Mouse (Mus musculus) cerebellum, adult 2 months (tissue): ENCODE measurements around the gene Hist1h3g. TPM values are rescaled to one million over a fixed set of nuclear protein-coding genes. Genes with fewer than 3 reads are reported as not detected.
A peak's percentile ranks its signal among the peaks of the same experiment; 100 is the strongest.
"Not testable (repeated sequence)": the region's sequence is repeated elsewhere in the genome, so short reads cannot be mapped to it uniquely, and the experiment has no call there.

Experiments
- DNase-seq, 2 experiments: peaks; one replicate each; pipeline ENCODE4 v3.0.0; 2021
- H3K27ac ChIP-seq: fragments of 200-500 bp; 2 replicates; pipeline ENCODE4 v1.5.1; 2012; ENCODE audit warnings: low read length, control low read depth, inconsistent platforms; ENCODE audit not compliant: insufficient read depth
- H3K27me3 ChIP-seq: fragments of 200-500 bp; 2 replicates; pipeline ENCODE4 v1.6.1; 2012; ENCODE audit warnings: inconsistent platforms, mild to moderate bottlenecking, low read length, moderate library complexity; ENCODE audit not compliant: control insufficient read depth, insufficient read depth
- H3K4me1 ChIP-seq: fragments of 200-500 bp; 2 replicates; pipeline ENCODE4 v1.6.1; 2011; ENCODE audit warnings: low read length; ENCODE audit not compliant: control insufficient read depth, insufficient read depth
- H3K4me3 ChIP-seq: fragments of 200-500 bp; replicated peaks from 2 replicates; pipeline ENCODE3; 2011; ENCODE audit warnings: mild to moderate bottlenecking, low read depth, low read length, control low read depth; ENCODE audit not compliant: insufficient read depth
- CTCF ChIP-seq: fragments of 200-500 bp; IDR thresholded peaks from 2 replicates; pipeline ENCODE4 v1.5.1; 2011; ENCODE audit warnings: low read depth, mild to moderate bottlenecking, control low read depth, low read length, moderate library complexity, borderline replicate concordance; ENCODE audit not compliant: insufficient read depth
- POLR2A ChIP-seq: fragments of 200-500 bp; IDR thresholded peaks from 2 replicates; pipeline ENCODE4 v1.6.1; 2011; ENCODE audit warnings: low read length, control low read depth, borderline replicate concordance; ENCODE audit not compliant: insufficient read depth
- WGBS: fragments of 180-500 bp; shearing (Covaris S2); methylation state at CpG from one replicate; pipeline ENCODE4 v1.1.7; 2018; 5-methylcytosine and 5-hydroxymethylcytosine counted together
- polyA plus RNA-seq: library from polyadenylated mRNA; depleted of rRNA; stranded (reverse); fragments of >200 nt; gene quantifications from 2 replicates; pipeline ENCODE4 v1.2.3, GENCODE M21; 2012

Gene Hist1h3g
- polyA plus RNA-seq, 1 experiment: not detected

DNA sequence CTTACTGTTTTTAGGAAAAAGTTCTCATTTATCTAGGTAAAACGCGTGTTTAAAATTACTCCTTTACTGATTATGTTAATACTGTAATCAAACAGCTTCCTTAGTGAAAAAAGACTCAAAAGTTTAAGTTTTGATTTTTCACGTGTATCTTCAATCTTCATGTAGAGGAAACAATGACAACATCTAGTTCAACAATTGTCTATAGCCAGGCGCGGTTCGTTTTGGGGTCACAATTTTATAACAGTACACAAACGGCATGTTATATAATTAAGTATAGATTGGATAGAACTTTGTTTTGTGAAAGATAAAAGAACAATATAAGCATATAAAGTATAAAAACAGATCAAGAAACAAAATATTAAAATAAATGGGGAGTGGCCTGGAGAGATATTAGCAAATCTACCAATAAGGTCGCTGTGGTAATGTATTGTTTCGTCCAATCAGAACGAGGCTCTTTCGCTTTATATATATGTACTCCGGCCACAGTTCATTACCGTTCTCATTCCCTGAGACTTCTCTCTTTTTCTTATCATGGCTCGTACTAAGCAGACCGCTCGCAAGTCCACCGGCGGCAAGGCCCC lies 40.1 kb downstream of the Hist1h3g start, which contains the start of gene Hist1h3d:
Hist1h3d (plus strand) TSS at position 493 of the 581 bp plus-strand sequence.
- H3K4me3 ChIP-seq: peak within 1 kb of the TSS; percentile 44
- H3K27me3 ChIP-seq: no peaks in the 10 kb centered on the region
- H3K27ac ChIP-seq: no peak within 1 kb of the TSS
- WGBS: 2% methylated on average over 18 of the region's 18 CpGs
- no peaks in the 10 kb centered on the region for H3K4me1 ChIP-seq
- TF ChIP-seq POLR2A: no peak
- no peak for TF ChIP-seq CTCF
- DNase-seq: peak; percentile 42 to 53

DNA sequence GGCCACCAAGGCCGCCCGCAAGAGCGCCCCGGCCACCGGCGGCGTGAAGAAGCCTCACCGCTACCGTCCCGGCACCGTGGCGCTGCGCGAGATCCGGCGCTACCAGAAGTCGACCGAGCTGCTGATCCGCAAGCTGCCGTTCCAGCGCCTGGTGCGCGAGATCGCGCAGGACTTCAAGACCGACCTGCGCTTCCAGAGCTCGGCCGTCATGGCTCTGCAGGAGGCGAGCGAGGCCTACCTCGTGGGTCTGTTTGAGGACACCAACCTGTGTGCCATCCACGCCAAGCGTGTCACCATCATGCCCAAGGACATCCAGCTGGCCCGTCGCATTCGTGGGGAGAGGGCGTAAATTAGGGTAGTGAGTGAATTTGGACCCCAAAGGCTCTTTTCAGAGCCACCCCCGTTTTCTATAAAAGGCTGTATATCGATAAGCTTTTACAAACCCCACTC lies 40.7 kb downstream of the Hist1h3g start:
- WGBS: 14% methylated on average over 13 of the region's 40 CpGs
- peak in 1 of 2 experiments; percentile 32 for DNase-seq
- not testable (repeated sequence) for H3K27me3 ChIP-seq, H3K4me1 ChIP-seq, H3K27ac ChIP-seq
- H3K4me3 ChIP-seq: peak overlapping the region; percentile 44

DNA sequence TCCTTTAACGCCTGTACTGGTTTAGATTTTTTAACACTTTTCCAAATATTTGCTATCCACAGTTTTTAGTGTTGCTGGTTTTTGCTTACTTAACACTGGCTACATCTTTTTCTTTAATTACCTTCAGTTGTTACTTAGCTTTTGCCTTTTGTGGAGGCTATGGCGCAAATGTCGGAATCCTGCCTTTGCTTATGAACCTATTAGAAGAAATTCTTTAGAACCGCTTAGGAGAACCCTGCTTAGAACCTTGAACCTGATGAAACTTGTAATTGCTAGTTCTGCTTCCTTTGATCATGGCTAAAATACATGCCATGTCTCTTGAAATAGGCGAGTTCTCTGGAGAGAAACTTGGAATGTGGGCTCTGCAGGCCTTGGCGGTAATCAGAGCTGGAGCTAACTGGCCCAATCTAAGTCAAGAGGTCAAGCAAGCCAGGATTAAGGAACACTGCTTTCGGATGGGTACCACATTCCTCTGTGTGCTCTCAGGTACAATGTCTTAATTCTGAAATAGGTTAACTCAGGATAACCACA lies 41.2 kb downstream of the Hist1h3g start:
- 77% methylated on average over 7 of the region's 7 CpGs for WGBS
- no peak for DNase-seq
- H3K4me1 ChIP-seq: no peaks in the 10 kb centered on the region
- H3K27ac ChIP-seq: no peak overlapping the region
- no peak overlapping the region for H3K4me3 ChIP-seq
- TF ChIP-seq CTCF: no peak
- no peak for TF ChIP-seq POLR2A
- no peaks in the 10 kb centered on the region for H3K27me3 ChIP-seq

DNA sequence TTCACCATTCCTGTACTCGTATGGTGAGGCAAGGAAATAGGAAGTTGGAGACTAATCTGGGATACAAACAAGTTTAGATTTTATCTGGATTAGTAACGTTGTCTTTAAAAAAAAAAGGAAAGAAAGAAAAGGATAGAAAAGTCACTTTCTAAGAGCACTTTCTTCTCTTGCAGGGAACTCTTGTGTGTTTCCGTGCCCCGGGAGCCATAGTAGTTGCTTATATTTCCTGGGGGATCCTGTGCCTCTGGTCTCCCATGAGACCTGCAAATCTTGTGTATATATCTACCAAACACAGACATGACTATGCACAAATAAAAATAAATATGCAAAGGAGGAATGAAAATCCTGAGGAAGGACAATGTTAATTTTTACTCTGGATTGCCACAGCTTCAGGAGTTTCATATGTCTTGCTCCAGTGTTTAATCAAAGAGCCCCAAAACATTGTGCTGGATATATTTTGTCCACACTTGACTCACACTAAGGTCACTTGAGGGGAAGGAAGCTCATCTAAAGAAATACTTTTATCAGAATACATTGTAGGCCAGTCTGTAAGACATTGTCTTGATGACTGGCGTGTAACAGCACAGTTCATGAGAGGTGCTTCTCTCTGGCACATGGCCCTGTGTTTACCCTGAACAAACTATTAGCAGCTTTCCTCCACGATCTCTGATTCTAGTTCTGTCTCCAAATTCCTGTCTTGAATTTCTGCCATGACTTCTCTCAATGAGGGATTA lies 41.9 kb downstream of the Hist1h3g start:
- Histone ChIP-seq H3K27me3 (no peaks in the 10 kb centered on the region), H3K4me3 (no peak overlapping the region), H3K27ac (no peak overlapping the region), H3K4me1 (no peaks in the 10 kb centered on the region)
- WGBS: 76% methylated on average over 6 of the region's 6 CpGs
- TF ChIP-seq CTCF (no peak), POLR2A (no peak)
- DNase-seq: no peak

DNA sequence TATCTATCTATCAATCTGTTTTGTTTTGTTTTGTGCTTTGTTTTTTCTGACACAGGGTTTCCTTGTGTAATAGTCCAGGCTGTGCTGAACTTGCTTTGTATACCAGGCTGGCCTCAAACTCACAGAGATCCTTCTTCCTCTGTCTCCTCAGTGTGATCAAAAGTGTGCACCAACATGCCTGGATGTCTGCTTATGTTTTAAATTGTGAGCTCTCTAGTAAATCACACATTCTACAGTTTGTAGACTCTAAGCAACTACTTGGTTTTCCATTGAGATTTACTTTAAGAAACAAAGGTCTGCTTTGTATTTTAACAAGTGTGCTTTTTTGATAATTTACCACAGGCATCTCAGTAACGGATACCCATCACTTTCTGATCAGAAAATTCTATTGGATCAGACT lies 42.6 kb downstream of the Hist1h3g start:
- Histone ChIP-seq H3K27ac (no peak overlapping the region), H3K4me3 (no peak overlapping the region), H3K4me1 (no peaks in the 10 kb centered on the region), H3K27me3 (no peaks in the 10 kb centered on the region)
- no peak for DNase-seq
- WGBS: 92% methylated on average over 1 of the region's 1 CpGs
- TF ChIP-seq CTCF: no peak
- TF ChIP-seq POLR2A: no peak

DNA sequence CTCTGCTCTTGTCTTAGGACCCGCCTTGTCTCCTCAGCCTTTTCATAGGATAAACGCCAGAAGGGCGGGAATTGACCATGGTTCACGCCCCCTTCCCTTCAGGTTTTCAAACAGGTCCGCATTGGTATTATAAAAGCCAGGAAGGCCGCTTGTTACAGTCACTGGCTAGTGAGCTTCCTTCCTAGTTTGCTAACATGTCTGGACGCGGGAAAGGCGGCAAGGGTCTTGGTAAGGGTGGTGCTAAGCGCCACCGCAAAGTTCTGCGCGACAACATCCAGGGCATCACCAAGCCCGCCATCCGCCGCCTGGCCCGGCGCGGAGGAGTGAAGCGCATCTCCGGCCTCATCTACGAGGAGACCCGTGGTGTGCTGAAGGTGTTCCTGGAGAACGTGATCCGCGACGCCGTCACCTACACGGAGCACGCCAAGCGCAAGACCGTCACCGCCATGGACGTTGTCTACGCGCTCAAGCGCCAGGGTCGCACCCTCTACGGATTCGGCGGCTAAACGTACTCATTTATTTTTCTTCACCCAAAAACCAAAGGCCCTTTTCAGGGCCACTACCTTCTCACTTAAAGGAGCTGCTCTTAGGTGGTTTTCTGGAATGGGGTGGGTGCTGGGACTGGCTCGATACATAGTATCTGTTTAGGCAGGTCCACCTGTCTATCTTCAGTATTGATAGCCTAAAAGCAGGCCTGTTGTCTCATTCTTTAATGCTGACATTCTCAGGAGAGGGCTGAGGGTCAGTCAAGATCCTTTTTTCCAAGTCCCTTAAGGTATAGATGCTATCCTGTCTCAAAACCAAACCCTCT lies 46.4 kb downstream of the Hist1h3g start, which contains the start of gene Hist1h4d:
Hist1h4d (plus strand) TSS at position 191 of the 811 bp plus-strand sequence.
- Histone ChIP-seq H3K27me3 (no peaks in the 10 kb centered on the region), H3K4me1 (no peaks in the 10 kb centered on the region), H3K4me3 (peak within 1 kb of the TSS; percentile 56), H3K27ac (no peak within 1 kb of the TSS)
- WGBS: 2% methylated on average over 43 of the region's 43 CpGs
- DNase-seq: peak; percentile 95 to 98
- TF ChIP-seq CTCF: no peak
- TF ChIP-seq POLR2A: peak; percentile 99

DNA sequence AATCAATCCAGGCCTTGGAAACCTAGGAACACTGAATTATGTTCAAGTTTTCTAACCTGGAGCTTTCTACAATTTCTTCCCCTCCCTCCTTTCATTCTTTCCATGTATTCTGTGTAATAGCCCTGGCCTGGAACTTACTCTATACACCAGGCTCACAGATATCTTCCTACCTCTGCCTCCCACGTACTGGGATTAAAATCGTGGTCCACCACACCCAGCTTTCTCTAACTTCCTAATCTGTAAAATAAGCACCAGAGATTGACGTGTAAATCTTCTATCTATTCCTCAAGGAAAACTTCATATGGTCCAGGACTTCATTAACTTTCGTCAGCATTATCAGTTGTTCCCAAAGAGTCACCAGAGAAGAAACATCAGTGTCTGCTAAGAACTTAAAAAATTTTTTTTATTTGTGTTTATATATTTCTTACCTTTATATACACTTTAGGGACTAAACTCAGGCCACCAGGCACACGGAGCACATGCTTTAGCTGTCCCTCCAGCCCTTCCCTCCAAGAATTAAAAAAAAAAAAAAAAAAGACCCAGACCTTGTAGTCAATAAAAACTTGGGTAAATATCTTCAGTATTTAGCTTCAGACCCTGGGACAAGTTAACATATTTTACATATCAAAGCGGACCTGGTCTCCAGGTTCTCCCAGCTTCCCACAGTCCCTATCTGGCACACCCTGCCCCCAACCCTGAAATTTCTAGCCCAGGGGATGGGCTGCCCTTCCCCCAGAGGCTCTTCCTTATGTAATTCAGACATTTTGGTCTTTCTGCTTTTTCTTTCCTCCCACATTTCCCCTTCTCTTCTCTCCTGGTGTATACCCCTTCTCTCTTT lies 47.2 kb downstream of the Hist1h3g start:
- H3K4me1 ChIP-seq: no peaks in the 10 kb centered on the region
- no peak for TF ChIP-seq CTCF
- no peak for TF ChIP-seq POLR2A
- H3K27me3 ChIP-seq: no peaks in the 10 kb centered on the region
- no peak for DNase-seq
- no peak overlapping the region for H3K4me3 ChIP-seq
- no peak overlapping the region for H3K27ac ChIP-seq
- 25% methylated on average over 6 of the region's 6 CpGs for WGBS
